Mouse (Mus musculus): ENCODE data around the gene Rhoa.

GRCm38 (mm10) chr9:108381382-108381781 lies 75.5 kb downstream of the Rhoa start:
- no peak for TF ChIP-seq ZC3H11A (IDR thresholded peaks at IDR 0.05; ENCODE audit: borderline replicate concordance, low read depth, low read length)
- no peak for TF ChIP-seq HCFC1 (IDR thresholded peaks at IDR 0.05; ENCODE audit: borderline replicate concordance, insufficient read depth, low read length)
- no peak for TF ChIP-seq MAFK (IDR thresholded peaks at IDR 0.05; ENCODE audit: insufficient read depth, low read depth, low read length)
- TF ChIP-seq ZNF384 (IDR thresholded peaks at IDR 0.05; ENCODE audit: low read depth, low read length), result no peak

All from ES-E14 (cell line).